Mouse (Mus musculus) left cerebral cortex, adult 11 months (tissue): ENCODE measurements around the gene Eme2.
A peak's percentile ranks its signal among the peaks of the same experiment; 100 is the strongest.

ENCODE experiments used
- DNase-seq: peaks from one replicate; pipeline ENCODE4 v3.0.0; 2022; ENCODE audit warnings: low spot score

The Eme2 gene

DNA sequence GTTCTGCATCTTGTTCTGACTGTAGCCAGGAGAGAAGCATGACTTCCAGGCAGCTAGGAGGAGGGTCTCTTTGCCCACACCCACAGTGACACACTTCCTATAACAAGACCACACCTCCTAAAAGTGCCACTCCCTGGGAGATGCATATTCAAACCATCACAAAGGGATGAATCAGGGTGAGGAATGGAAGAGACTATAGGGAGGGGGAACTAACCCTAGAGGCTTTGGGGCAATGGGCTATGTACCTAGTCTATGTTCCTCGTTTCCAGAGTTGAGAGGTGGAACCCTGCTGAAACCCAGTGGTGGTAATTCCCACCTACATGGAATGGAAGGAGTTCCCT is 20.5 kb downstream of the Eme2 start:
- DNase-seq, result no peak

DNA sequence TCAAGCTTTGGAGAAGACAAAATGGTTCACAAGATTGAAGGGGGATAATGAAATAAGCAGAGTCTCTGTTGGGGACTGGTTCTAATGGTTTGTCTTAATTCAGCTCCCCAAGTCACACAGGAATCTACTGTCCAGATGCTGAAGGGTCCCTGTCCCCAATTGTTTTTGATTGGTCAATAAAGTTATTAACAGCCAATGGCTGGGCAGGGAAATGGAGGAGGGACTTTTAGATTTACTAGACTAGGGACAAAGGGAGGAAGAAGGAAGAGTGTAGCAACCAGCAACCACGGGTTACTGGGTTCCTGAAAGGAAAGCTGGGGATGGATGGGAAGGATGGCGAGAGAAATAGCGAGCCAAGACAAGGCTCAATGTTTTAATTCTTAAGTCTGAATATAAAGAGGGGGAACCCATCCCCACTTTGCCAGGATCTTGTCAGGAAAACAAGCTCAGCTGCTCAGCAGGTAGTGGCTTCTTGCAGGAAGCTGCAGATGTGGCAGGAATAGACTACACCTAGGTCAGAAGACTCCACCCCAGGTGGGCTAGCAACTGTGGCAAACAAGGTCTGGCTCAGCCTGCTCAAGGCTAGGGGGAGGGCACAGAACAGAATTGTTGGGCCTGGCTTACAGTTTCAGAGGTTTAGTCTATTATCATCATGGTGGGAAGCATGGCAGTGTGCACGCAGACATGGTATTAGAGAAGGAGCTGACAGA is 21.0 kb downstream of the Eme2 start:
- no peak for DNase-seq

DNA sequence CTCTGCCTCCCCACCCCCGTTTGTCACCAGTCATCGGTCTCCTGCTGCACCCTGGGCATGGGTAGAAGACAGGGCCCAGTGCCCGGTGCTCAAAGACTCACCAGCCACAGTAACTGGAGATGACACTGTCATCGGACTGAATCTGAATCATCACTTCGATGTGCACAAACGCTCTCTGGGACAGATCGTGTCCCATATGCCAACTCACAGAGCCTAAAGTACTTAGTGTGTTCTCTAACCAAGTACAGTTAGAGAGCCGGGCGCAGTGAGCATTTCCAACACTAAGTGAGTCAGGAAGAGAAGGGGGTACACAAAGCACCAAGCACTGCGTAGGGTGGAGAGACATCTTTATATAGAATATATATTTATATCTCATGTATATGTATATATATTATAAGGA is 27.0 kb downstream of the Eme2 start:
- no peak for DNase-seq

DNA sequence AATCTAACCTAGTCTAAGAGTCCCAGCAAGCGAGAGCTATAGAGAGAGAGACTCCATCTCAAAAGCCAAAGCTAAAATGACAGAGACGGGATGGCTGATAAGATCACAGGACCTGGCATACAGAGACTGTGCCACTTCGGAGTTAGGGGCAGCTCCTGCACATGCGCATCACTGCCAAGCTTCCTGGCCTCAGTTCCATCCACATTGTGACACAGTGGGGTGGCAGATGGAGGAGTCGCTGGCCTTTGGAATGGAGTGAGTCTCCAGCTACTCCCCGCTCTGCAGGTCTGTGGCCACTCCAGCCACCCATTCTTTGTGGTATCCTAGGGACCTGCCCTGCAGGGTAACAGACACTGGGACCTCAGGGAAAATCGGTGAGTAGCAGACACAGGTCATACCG is 29.1 kb downstream of the Eme2 start, which contains the start of gene Igfals:
Gene Igfals (plus strand): TSS at position 222 of the 400 bp plus-strand sequence.
- no peak for DNase-seq

DNA sequence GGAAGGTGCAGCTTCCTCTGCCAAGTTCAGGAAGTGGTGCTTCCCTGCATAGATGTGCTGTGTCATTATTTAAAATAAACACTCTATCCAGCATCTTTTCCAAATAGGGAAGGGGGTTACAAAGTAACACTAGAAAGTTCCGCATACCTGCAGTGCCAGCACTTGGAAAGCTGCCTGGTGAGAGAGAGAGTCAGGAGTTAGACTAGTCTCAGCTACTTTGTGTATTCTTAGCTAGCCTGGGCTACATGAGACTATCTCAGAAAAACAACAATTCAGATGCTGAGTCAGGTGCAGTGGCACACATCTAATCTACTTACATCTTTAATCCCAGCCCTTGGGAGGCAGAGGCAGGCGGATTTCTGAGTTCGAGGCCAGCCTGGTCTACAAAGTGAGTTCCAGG is 33.1 kb downstream of the Eme2 start:
- no peak for DNase-seq

DNA sequence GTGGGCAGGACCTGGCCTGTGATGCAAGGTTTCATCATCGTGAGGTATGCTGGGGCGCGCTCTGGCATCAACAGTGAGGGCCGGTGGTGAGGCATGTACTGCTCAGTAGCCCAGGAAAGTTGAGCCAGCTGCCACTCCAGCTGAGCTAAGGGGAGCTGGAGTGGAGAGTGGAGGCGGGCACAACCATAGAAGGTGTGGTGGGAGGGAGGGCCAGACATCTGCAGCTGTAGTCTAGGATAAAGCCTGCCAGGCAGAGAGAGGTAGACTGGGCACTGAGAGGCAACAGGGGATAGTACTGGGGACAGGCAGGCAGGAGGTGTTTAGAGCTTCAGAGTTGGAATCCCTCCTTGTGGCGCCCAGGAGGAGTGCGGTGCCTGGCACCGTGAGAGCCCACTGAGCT is 34.8 kb downstream of the Eme2 start:
- DNase-seq, result no peak

DNA sequence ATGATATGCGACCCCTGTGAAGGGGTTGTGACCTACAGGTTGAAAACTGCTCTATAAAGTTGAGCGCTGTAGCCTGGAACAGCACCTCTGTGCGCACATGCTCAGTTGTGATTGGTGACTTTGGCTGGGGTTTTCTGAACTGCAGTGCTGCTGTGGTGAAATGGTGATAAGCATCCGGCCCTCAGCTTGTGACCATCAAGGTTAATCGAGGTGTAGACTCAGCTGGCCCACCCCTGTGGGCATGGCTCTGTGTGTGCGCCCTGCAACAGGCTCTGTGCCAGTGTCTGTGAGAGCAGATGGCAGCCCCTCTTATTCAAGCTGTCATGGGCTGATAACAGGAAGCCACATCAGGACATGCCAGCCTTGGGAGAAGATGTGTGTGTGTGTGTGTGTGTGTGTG is 35.9 kb downstream of the Eme2 start:
- no peak for DNase-seq

DNA sequence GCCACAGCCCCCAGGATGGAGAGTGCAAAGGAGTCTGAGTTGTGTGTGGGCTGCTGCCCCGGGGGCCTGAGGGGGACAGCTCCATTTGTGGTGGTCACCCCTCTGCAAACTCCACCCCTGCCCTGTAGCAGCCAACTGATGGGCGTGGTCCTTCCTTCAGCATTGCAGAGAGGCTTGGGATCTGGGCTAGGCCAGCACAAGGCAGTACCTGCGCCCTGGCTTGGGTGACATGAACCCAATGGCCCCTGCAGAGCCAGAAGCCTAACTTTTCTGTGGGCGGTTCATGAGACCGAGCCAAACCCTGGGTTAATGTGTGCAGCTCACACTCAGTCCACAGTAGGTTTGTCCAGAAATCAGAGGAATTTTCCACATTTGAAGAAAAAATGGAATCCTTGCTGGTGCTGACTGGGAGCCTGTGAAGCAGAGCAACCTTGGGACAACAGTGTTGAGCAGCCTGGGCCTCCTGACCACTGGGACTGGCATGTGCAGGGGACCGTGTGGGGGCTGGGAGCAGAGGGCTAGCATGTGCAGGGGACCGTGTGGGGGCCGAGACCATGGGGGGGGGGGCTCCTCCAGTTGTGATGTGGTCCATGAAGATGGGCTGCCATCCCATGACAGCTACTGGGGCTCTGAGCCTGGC is 36.9 kb downstream of the Eme2 start:
- DNase-seq, result no peak

DNA sequence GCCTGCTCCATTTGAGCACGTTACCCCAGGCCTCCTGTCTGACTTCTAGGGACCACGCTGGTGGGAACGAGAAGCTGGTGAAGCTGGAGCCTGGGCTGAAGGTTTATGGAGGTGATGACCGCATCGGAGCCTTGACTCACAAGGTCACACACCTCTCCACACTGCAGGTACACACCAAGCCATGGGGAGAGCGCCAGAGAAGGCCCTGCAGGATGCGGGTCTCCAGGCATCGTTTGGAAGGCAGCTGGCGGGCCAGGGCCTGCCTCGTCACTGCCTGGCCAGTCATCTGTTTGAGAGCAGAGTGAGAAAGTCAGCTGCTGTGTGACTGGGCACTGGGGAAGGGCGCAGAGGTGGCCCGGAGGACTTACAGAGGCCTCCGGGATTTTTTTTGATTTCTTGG is 38.3 kb downstream of the Eme2 start:
- no peak for DNase-seq

DNA sequence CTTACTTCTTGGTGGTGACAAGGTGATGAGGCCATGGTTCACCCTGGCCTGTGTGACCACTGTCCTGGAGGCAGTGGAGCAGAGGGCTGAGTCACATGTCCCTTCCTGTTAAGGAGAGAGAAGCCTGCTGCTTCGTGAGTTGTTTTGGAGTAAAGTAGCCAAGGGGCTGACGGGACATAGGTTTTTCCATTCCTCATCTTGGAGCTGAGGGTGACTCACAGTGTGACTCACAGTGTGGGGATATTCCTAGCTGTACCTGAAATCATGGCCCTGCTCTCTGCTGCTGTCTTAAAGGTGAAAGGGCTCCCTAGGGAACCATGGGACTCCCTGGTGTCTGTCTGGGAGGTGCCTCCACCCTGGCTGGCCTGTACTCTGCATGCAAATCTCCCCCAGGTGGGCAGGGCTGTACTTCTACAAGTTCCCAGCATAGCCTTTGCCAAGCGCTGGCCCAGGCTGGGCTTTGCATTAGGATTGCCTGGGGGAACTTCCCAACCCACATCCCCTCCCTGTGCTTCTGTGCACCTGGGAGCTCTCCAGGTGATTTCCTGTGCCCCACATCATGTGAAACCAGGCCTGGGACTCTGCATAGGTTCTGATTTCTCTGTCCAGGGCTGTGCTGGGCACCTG is 38.9 kb downstream of the Eme2 start:
- DNase-seq, result no peak

DNA sequence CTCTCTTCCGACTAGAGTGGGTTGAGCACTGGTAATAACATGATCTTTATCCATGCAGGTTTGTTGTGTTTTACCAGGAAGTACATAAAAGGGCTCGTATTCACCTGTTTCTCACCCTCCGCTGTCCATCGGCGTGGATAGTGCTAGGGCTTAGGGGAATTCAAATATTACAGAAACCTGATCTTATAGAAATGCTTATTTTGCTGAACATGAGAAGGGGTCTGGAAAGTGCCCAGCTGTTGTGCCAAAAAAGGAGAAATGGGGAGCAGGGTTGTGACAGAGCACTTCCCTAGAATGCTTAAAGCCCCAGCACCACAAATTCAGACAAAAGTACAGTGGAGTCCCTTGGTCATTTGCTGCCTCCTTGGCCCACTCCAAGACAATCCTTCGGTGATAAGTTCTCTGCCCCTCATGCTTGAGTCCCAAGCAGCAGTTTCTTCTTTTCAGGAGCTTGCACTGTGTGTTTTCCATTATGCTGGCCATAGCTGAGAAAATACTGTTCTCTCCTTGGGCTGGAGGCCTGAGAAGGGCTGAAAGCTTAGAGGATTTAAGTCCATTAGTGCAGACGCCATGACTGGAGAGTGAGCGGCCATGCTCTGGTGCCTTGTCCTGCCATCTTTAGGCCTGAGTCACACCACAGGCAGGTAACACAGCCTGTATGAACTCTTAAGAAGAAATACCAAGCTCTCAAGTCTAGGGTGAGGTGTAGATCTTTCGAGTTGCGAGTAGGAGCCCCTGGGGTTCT is 43.3 kb downstream of the Eme2 start:
- DNase-seq, result no peak

DNA sequence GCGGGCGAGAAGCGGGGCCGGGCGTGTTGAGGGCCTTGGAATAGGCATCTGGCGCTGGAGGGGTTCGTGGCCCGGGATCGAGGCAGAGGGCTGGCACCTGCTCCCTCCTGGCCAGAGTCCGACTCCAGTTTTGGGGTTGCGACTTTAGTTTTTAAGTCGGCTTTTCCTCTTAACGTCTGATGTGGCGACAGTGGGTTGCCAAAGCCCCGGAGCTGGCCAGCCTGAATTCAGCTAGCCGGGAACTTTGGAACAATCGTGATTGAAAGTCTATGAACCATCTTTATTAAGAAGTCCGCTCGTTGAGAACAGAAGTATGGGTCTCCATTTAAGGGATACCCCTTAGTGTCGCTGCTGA is 44.1 kb downstream of the Eme2 start:
- no peak for DNase-seq

DNA sequence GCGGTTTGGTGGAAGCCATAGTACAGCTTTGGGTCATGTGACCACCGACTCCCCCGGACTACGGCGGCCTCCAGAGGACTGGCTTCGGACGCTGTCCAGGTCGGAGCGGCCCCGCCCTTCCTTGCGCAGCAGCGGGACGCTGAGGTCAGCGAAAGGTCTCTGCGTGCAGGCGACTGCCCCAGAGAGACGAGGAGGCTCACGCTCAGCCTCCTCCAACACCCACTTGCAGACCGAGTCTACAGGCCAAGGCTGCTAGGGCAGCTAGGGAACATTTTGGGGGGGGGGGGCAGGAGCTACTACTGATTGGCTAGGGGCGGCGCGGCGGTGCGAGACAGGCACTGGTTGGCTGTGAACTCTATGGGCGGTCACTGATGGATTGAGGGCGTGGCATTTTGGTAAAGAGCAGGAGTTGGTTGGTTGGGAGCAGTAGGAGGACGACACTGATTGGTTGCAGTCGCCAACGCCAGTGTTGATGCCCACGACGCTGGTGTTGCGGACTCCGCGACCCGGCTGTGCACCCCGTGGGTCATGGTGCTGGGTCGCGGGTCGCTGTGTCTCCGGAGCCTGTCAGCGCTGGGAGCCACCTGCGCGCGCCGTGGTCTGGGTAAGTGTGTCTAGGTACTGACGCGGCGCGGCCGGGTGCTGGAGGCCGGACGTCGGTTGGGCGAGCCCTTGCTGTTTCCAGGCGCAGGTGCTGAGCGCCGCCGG is 44.7 kb downstream of the Eme2 start, which contains the start of gene Fahd1:
Gene Fahd1 (minus strand): TSS at position 300 of the 708 bp plus-strand sequence.
- DNase-seq, result peak; percentile 96

DNA sequence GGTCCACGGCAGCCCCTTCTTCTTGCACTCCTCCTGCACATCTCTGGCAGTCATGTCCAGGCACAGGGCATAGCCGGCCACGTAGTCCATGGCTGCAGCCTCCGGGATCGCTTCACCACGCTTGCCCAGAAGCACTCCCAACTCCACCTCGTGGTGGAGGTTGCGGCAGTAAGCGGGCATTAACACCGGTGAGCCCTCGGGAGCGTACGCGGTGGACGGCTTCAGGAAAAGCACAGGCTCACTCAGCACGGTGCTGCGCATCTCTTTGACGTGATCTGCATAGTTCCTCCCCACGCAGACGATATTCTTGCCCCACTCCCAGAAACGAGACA is 45.2 kb downstream of the Eme2 start:
- no peak for DNase-seq

DNA sequence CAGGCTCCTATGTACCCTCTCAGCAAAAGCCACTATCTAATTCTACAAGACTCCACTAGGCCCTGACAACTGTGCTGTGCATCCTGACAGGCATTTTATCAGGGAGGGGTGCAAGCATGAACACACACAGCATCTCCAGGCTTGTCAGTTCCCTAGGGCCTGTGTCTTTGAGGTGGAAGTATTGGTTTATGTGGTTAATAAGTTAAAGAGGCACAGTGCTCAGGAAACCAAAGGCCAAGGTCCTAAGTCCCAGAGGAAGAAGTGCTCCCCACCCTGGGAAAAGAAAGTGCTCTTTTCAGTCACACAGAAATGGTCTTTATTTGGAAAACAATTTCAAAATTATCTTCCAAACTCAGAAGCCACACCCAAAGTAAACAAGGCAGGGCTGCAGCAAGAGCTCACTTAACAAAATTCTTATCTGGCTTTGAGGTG is 46.3 kb downstream of the Eme2 start:
- DNase-seq, result no peak

DNA sequence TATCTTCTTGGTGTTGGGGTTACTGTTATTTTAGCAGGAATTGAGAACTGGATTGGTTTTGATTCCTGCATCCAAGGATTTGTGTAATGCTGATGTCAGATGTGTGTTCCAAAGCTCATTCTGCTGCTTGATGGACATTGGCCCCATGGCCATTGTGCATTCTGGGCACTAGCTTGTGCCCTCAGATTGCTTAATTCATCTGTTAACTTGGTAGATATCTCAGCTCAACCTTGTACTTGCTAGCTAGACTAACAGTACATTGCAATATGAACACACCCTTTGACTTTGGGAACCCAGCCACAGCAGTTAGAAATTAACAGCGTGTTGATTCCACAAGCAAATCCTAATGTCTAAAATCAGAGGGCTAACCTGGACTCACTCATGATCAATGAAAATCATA is 47.5 kb downstream of the Eme2 start:
- no peak for DNase-seq

DNA sequence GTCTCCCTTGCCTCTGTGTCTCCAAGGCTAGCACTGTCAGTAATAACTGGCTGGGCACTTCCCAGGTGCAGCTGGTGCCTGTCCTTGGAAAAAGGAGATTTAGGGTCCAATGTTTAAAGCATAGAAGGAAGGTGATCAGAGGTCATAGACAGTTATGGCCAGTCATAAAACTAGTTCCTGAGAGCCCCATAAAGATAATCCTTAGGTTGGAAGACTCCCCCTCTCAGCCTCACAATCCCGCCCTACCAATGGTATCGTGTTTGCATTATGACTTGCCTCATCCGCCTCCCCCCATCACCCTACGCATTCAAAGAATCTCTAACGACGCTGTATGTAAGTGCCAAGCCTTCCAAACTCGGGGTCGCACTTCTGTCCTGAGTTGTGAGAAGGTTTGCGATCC is 50.4 kb downstream of the Eme2 start:
- no peak for DNase-seq

DNA sequence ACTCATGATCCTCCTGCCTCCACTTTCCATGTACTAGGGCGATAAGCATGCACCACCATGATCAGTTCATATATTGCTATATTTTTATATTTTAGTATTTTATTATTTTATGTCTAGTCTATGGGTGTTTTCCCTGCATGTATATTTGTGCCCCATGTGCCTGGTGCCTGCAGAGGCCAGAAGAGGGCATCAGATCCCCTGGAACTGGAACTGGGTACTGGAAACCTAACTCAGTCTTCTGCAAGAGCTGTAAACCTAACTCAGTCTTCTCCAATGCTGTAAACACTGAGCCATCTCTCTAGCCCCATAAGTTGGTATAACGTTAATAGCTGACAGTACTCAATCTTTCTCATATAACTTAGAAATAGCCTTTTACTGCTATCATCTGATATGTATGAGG is 52.3 kb downstream of the Eme2 start:
- DNase-seq, result no peak

DNA sequence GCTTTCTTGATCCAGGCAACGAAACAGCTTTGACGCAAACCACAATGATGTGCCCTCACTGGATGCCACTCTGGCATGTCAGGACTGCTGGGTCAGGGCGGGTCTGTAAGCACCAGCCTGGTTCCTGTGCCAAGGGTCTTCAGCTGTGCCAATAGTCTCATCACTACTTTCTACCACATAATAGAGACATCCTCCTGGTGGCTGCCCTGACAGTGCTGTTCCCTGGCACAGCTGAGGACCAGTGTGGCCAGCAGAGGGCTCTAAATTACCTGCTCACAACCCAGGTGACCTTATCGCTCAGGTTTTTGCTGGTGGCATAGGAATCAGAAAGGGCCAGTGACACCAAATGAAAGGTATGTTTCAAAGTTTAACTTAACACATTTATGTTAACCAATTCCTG is 53.8 kb downstream of the Eme2 start:
- DNase-seq, result no peak

DNA sequence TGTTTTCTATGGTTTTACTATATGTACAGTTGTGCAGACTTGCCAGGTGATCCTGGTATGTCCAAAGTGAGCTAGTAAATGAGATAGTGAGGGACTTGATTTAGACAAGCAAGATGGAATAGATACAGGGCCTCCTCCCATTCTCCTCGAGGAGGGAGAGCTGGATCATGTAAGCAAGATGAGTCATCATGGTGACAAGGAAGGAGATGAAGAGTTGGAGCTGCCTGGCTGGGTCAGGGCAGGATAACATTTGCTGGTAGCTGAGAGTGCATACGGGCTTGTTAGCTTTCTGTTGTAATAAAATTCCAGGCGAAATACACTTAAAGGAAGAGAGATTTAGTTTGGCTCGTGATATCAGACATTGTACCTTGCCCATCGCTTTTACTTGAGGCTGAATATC is 54.5 kb downstream of the Eme2 start:
- DNase-seq, result no peak

DNA sequence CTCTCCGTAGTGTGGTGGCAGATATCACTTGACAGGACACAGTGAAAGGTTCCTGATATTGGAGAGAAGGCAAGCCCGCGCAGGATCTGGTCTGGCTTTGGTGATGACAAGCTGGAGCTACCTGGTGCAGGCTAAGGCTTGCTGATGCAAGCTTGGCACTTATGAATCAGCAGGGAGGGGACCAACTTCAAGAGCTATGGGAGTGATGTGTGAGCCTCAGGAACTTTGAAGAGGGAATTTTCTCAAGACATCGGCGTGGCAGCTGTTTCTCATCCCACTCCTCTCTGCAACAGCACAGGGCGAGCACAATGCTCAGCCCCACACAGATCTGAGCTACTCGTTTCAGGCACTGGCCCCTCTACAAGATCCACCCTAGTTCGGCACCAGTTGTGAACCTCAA is 55.0 kb downstream of the Eme2 start, which contains the start of gene Hagh:
Gene Hagh (plus strand): TSS at position 302 of the 400 bp plus-strand sequence.
- no peak for DNase-seq
